Mouse (Mus musculus): ENCODE data around the gene Fam83b.

The Fam83b gene

DNA sequence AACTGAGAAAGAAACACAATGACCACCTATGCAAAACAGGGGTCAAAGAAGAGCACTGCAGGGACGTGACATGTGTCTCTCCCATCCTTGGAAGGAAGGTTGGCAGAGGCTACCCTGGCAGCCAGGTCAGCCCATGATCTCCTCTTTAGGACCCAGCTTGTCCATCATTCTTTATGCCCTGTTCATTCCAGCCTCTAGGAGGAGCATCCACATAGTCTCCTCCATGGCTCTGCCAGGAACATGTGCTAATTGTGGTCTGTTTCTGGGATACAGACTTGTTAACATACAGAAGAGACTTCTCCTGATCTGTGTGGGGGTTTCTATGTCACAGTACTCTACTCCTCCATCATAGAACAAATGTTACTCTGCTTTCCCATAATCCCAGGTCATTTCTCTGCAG, 48.3 kb downstream of the Fam83b start:
- DNase-seq: no peak

DNA sequence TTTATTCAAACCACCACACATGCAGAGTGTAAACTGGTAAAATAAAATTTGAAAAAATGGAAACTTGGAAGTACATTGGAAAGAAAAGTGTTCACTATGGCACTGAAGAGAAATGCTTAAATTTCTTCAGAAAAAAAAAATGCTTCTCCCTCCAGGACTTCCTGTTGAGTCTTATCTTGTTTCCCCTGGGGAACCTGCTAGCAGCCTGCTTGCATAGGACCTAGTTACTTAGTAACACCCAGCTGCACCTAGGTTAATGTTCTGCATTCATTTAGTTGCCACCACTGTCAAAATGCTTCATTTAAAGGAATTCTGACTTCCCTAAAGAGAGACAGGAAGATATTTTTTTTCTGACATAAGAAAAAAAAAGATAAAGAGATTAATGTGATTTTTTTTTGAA, 61.3 kb downstream of the Fam83b start:
- no peak for DNase-seq

- no peak for DNase-seq
Measured at GRCm38 (mm10) chr9:76489737-76490136, 77.2 kb downstream of the Fam83b start.

DNA sequence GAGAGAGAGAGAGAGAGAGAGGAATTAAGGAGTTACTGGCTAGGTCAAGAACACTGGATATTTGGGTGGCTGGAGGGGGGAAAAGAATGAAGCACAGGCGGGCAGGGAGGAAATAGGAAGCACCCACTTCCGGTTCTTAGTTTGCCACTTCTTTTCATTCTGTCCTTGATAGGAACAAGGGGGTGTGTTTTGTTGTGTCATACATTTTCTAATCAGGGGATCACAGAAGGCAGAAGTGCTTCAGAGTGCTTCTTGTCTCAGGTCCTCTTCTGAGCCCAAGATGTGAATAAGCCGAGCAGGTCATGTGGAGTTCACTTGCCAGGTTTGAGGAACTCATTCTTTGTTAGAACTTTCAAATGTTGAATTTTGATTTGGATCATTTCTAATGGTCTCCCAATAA, 86.8 kb downstream of the Fam83b start:
- DNase-seq: no peak

DNA sequence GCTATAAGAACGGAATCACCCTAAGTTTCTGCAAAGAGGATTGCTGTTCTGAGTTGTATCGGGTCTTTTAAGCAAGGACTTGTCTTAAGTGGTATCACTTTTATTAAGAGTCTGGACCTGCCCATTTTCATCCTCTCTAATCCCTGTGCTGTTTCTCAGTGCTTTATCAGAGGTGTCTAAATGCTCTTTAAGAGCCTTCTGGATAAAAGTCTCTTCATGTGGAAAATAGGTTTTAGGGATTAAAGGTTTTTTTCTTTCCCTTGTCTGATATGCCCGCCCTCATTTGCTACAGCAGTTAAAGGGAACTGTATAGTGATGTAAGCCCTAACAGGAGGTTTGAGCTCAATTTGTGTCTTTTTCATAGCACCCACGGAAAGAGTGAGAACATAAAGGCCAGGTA, 97.4 kb downstream of the Fam83b start:
- DNase-seq: no peak

GRCm38 (mm10) chr9:76461547-76461946, 105.4 kb downstream of the Fam83b start:
- no peak for DNase-seq

GRCm38 (mm10) chr9:76455703-76456102, 111.2 kb downstream of the Fam83b start:
- no peak for DNase-seq

Measured in cerebellum, adult 18-20 months (tissue).